Mouse (Mus musculus): Measurements from ENCODE around the gene Prdm2.

GRCm38 (mm10) chr4:143100157-143100556, 112.6 kb downstream of the Prdm2 start:
- no peak for TF ChIP-seq POLR2A (IDR thresholded peaks at IDR 0.05; ENCODE audit: borderline replicate concordance, low read depth, low read length)
- TF ChIP-seq CTCF (IDR thresholded peaks at IDR 0.05; ENCODE audit: low read depth, low read length), result no peak
